Mouse (Mus musculus) ES-E14 (cell line): ENCODE data around the gene Traf3ip1. TPM values are rescaled to one million over a fixed set of nuclear protein-coding genes. Genes with fewer than 3 reads are reported as not detected.
A peak's percentile ranks its signal among the peaks of the same experiment; 100 is the strongest.

Source experiments
- DNase-seq: peaks from one replicate; pipeline ENCODE4 v3.0.0-alpha.2; 2013; ENCODE audit warnings: low read depth, low spot score
- H3K27ac ChIP-seq: 2 replicates; pipeline ENCODE4 v1.5.1; 2012; ENCODE audit warnings: low read depth, mild to moderate bottlenecking, low read length, moderate library complexity, mixed read lengths; ENCODE audit not compliant: poor library complexity, insufficient read depth, severe bottlenecking
- H3K36me3 ChIP-seq: 2 replicates; pipeline ENCODE4 v1.6.1; 2012; ENCODE audit warnings: mild to moderate bottlenecking, low read length, moderate library complexity, mixed read lengths; ENCODE audit not compliant: control insufficient read depth, poor library complexity, insufficient read depth, severe bottlenecking
- H3K4me1 ChIP-seq, 2 experiments: fragments of 150-350 bp in 1 of 2; sonication (generic) in 1 of 2; 2 replicates each; pipeline ENCODE4 v1.6.1; 2012; ENCODE audit warnings: low read length in 2 of 2, mild to moderate bottlenecking in 1 of 2, mixed read lengths in 1 of 2; ENCODE audit not compliant: control insufficient read depth in 2 of 2, insufficient read depth in 2 of 2, poor library complexity in 1 of 2
- H3K4me3 ChIP-seq, 2 experiments: fragments of 150-350 bp in 1 of 2; sonication (generic) in 1 of 2; 2 replicates each; pipeline ENCODE4 v1.5.1; 2012; ENCODE audit warnings: low read length in 2 of 2, low read depth in 1 of 2, mild to moderate bottlenecking in 1 of 2, mixed read lengths in 1 of 2; ENCODE audit not compliant: insufficient read depth in 1 of 2, poor library complexity in 1 of 2, severe bottlenecking in 1 of 2
- H3K9ac ChIP-seq: 2 replicates; pipeline ENCODE4 v1.6.1; 2012; ENCODE audit warnings: low read depth, mild to moderate bottlenecking, low read length, mixed read lengths; ENCODE audit not compliant: poor library complexity, insufficient read depth, severe bottlenecking
- H3K9me3 ChIP-seq: fragments of 150-350 bp; sonication (generic); 2 replicates; pipeline ENCODE4 v1.6.1; 2012; ENCODE audit warnings: low read depth, mild to moderate bottlenecking, low read length; ENCODE audit not compliant: control insufficient read depth, insufficient read depth
- CHD2 ChIP-seq: IDR thresholded peaks from 2 replicates; pipeline ENCODE4 v1.6.1; 2014; ENCODE audit warnings: mild to moderate bottlenecking, low read depth, low read length, inconsistent platforms
- HCFC1 ChIP-seq: IDR thresholded peaks from 2 replicates; pipeline ENCODE4 v1.6.1; 2012; ENCODE audit warnings: low read length, inconsistent platforms, borderline replicate concordance; ENCODE audit not compliant: insufficient read depth
- MAFK ChIP-seq: IDR thresholded peaks from 2 replicates; pipeline ENCODE4 v1.6.1; 2014; ENCODE audit warnings: mild to moderate bottlenecking, low read depth, low read length, inconsistent platforms; ENCODE audit not compliant: insufficient read depth
- ZC3H11A ChIP-seq: IDR thresholded peaks from 2 replicates; pipeline ENCODE4 v1.6.1; 2012; ENCODE audit warnings: low read depth, mild to moderate bottlenecking, inconsistent platforms, low read length, borderline replicate concordance
- ZNF384 ChIP-seq: IDR thresholded peaks from 2 replicates; pipeline ENCODE4 v1.6.1; 2012; ENCODE audit warnings: low read depth, low read length, inconsistent platforms
- in situ Hi-C, 2 experiments: fragments of 600-800 bp; cut with MboI; formaldehyde crosslinking; loops; one replicate each; pipeline ENCODE4 v1.15.1; 2025; ENCODE audit warnings: low sequenced_read_pairs in 2 of 2, inconsistent platforms in 1 of 2; ENCODE audit not compliant: unreplicated experiment in 2 of 2
- total RNA-seq: library from RNA; depleted of rRNA; stranded (reverse); fragments of 300-350 nt; gene quantifications from 2 replicates; pipeline ENCODE4 v1.2.3, GENCODE M21; 2012

The Traf3ip1 gene
- total RNA-seq, 1 experiment, result 7.9 TPM

- in situ Hi-C loops, result no loop called here
- Histone ChIP-seq H3K27ac (no peak overlapping the region), H3K4me3 (no peak overlapping the region), H3K9ac (no peak overlapping the region), H3K36me3 (no peaks in the 10 kb centered on the region), H3K4me1 (no peaks in the 10 kb centered on the region), H3K9me3 (no peaks in the 10 kb centered on the region)
- TF ChIP-seq MAFK (no peak), HCFC1 (no peak), ZNF384 (no peak), CHD2 (no peak), ZC3H11A (no peak)
- DNase-seq, result no peak
Observed at GRCm38 (mm10) chr1:91478958-91479357, 15.5 kb upstream of the Traf3ip1 start.

- DNase-seq, result no peak
Observed at GRCm38 (mm10) chr1:91482616-91483211, 11.7 kb upstream of the Traf3ip1 start.

GRCm38 (mm10) chr1:91483304-91484010 is 11.0 kb upstream of the Traf3ip1 start:
- Histone ChIP-seq H3K27ac (no peak overlapping the region), H3K4me3 (no peak overlapping the region), H3K9ac (no peak overlapping the region), H3K9me3 (no peaks in the 10 kb centered on the region), H3K4me1 (no peaks in the 10 kb centered on the region), H3K36me3 (no peaks in the 10 kb centered on the region)
- TF ChIP-seq ZNF384 (no peak), ZC3H11A (peak; percentile 47; the same call in 1 of the 2 replicates), MAFK (no peak), CHD2 (no peak), HCFC1 (no peak)
- peak; percentile 64 for DNase-seq
- in situ Hi-C loops, result no loop called here

More at GRCm38 (mm10) chr1:91482616-91483211, 11.7 kb upstream of the Traf3ip1 start:
- H3K36me3 ChIP-seq, result no peaks in the 10 kb centered on the region
- H3K4me1 ChIP-seq, result no peaks in the 10 kb centered on the region
- no peak for TF ChIP-seq MAFK
- no peak for TF ChIP-seq HCFC1
- TF ChIP-seq CHD2, result no peak
- TF ChIP-seq ZNF384, result no peak
- TF ChIP-seq ZC3H11A, result no peak
- in situ Hi-C loops, result no loop called here
- H3K9me3 ChIP-seq, result no peaks in the 10 kb centered on the region
- H3K9ac ChIP-seq, result no peak overlapping the region
- H3K4me3 ChIP-seq, result no peak overlapping the region
- no peak overlapping the region for H3K27ac ChIP-seq

DNA sequence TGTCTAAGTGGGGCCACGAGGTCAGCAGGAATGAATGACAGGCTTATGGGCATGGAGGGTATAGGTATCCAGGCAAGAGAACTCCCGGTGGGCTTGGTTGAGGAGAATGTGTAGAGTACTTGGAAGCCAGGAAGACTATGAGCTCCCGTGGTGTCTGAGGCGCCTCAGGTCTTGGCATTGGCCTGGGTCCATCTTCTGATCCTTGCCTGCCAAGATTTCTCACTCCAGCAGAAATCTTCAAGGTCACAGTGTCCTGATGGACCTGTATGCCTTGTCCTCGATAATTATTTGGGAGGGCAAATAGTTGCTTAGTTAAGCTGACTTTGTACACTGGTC is 10.5 kb upstream of the Traf3ip1 start:
- DNase-seq, result no peak
- in situ Hi-C loops, result no loop called here
- H3K36me3 ChIP-seq, result no peaks in the 10 kb centered on the region
- no peak overlapping the region for H3K27ac ChIP-seq
- no peaks in the 10 kb centered on the region for H3K9me3 ChIP-seq
- TF ChIP-seq CHD2 (no peak), HCFC1 (no peak), ZNF384 (no peak), MAFK (no peak), ZC3H11A (no peak)
- no peak overlapping the region for H3K4me3 ChIP-seq
- no peak overlapping the region for H3K9ac ChIP-seq
- no peaks in the 10 kb centered on the region for H3K4me1 ChIP-seq

GRCm38 (mm10) chr1:91485422-91485821 is 9.0 kb upstream of the Traf3ip1 start:
- Histone ChIP-seq H3K4me1 (no peaks in the 10 kb centered on the region), H3K9me3 (no peaks in the 10 kb centered on the region), H3K27ac (no peak overlapping the region), H3K9ac (no peak overlapping the region), H3K4me3 (no peak overlapping the region), H3K36me3 (no peaks in the 10 kb centered on the region)
- in situ Hi-C loops, result no loop called here
- TF ChIP-seq CHD2 (no peak), MAFK (no peak), ZC3H11A (no peak), ZNF384 (no peak), HCFC1 (no peak)
- DNase-seq, result no peak
